Mouse (Mus musculus): ENCODE data around the gene Kat8. TPM values are rescaled to one million over a fixed set of nuclear protein-coding genes. Genes with fewer than 3 reads are reported as not detected.
"Not testable (repeated sequence)": the region's sequence is repeated elsewhere in the genome, so short reads cannot be mapped to it uniquely, and the experiment has no call there.

Kat8 gene
- polyA plus RNA-seq, 1 experiment from 2014 or later, result 41.3 TPM

DNA sequence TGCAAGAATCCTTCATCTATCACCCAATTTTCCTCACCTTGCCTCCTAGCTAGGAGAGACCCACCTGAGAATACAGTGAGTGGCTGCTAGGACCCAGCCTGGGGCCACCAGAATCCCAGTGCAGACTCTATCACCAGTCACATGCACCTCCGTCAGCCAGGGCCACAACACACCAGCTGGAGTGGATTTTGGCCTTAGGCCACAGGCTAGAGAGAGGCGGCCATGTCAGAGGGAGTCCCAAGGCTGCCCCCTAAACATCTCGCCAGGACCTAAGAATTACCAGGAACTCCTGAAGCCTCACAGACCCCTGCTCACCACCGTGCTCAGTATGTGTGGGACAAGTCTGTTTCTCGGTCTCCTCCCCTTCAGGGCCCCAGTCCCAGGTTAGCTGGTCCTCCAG, 21.8 kb downstream of the Kat8 start:
- Histone ChIP-seq H3K4me1 (peaks cover 28% of the 10 kb centered on the region), H3K9ac (replicated peaks) (no peak overlapping the region), H3K27me3 (replicated peaks) (peaks cover 17% of the 10 kb centered on the region), H3K36me3 (no peaks in the 10 kb centered on the region), H3K9me3 (replicated peaks) (no peaks in the 10 kb centered on the region), H3K27ac (replicated peaks) (no peak overlapping the region), H3K4me3 (replicated peaks) (no peak overlapping the region), H3K4me2 (peak overlapping the region; percentile 1; the same call in 1 of the 2 replicates)
- WGBS, result 91% methylated on average over 5 of the region's 5 CpGs
- ATAC-seq (ENCODE audit: low FRiP score), result no peak

GRCm38 (mm10) chr7:127935028-127935722, 22.9 kb downstream of the Kat8 start:
- Histone ChIP-seq H3K27ac (replicated peaks) (peak overlapping the region; percentile 88), H3K4me2 (peak overlapping the region; percentile 89), H3K36me3 (no peaks in the 10 kb centered on the region), H3K4me1 (peaks cover 20% of the 10 kb centered on the region), H3K9ac (replicated peaks) (peak overlapping the region; percentile 79), H3K27me3 (replicated peaks) (peaks cover 6% of the 10 kb centered on the region), H3K9me3 (replicated peaks) (no peaks in the 10 kb centered on the region), H3K4me3 (replicated peaks) (peak overlapping the region; percentile 72)
- ATAC-seq (ENCODE audit: low FRiP score), result peak; percentile 97
- 5% methylated on average over 32 of the region's 32 CpGs for WGBS

DNA sequence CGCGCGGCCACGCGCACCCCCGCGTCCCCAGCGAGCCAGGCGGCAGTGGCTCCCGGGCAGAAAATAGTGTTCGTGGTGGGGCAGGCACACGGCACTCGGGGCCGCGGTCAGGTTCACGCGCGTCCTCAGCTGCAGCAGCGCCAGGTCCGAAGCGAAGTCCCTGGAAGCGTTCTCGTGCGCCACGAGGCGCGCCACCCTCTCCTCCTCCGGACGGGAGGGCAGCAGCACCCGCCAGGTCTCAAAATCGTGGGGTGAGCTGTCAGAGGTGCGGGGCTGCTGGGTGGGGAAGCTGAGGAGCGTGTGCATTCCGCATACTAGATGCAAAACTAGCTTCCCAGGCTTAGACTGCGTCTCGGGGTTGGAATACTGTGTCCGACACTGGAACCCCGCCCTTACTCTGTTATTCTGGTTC, 23.4 kb downstream of the Kat8 start:
- H3K9ac ChIP-seq (replicated peaks), result peak overlapping the region; percentile 79
- peaks cover 20% of the 10 kb centered on the region for H3K4me1 ChIP-seq
- under 1% methylated on average over 38 of the region's 38 CpGs for WGBS
- H3K27ac ChIP-seq (replicated peaks), result peak overlapping the region; percentile 88
- peak overlapping the region; percentile 72 for H3K4me3 ChIP-seq (replicated peaks)
- no peaks in the 10 kb centered on the region for H3K27me3 ChIP-seq (replicated peaks)
- no peaks in the 10 kb centered on the region for H3K36me3 ChIP-seq
- peak overlapping the region; percentile 89 for H3K4me2 ChIP-seq
- no peaks in the 10 kb centered on the region for H3K9me3 ChIP-seq (replicated peaks)
- ATAC-seq (ENCODE audit: low FRiP score), result peak; percentile 79

- Histone ChIP-seq H3K4me2 (peak overlapping the region; percentile 89), H3K27me3 (replicated peaks) (no peaks in the 10 kb centered on the region), H3K4me1 (peaks cover 20% of the 10 kb centered on the region), H3K9me3 (replicated peaks) (no peaks in the 10 kb centered on the region), H3K4me3 (replicated peaks) (peak overlapping the region; percentile 72), H3K27ac (replicated peaks) (peak overlapping the region; percentile 88), H3K9ac (replicated peaks) (peak overlapping the region; percentile 79), H3K36me3 (no peaks in the 10 kb centered on the region)
- WGBS, result 57% methylated on average over 18 of the region's 18 CpGs
- peak; percentile 16; the same call in 1 of the 2 replicates for ATAC-seq (ENCODE audit: low FRiP score)
These were observed 24.0 kb downstream of the Kat8 start for GRCm38 (mm10) chr7:127936216-127936884.

- H3K9ac ChIP-seq (replicated peaks); H3K36me3 ChIP-seq; H3K27ac ChIP-seq (replicated peaks); H3K4me3 ChIP-seq (replicated peaks); H3K9me3 ChIP-seq (replicated peaks); H3K4me2 ChIP-seq; ATAC-seq (ENCODE audit: low FRiP score); H3K4me1 ChIP-seq: not testable (repeated sequence)
- H3K27me3 ChIP-seq (replicated peaks), result peaks cover 29% of the 10 kb centered on the region
- WGBS, result 66% methylated on average over 2 of the region's 2 CpGs
These were observed 29.8 kb downstream of the Kat8 start for GRCm38 (mm10) chr7:127942097-127942496.

DNA sequence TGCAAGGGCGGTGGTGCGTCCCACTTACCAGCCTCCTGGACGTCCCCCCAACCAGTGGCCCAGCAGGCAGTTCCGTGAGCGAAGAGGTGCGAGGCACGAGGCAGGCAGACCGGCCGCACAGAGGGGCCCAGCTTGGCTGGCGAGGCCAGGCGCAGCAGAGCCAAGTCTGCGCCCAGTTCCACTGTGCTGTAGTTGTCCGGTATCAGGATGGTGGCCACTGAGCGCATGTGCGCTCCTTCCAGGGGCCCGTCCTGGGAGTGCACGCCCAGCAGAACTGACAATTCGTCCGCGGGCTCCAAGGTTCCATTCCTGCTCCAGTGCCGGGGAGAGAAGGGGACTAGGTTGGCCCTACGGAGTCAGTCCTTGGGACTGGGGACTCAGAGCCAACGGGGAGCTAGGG, 32.3 kb downstream of the Kat8 start:
- H3K9ac ChIP-seq (replicated peaks), result no peak overlapping the region
- H3K4me1 ChIP-seq, result no peaks in the 10 kb centered on the region

GRCm38 (mm10) chr7:127946470-127947023, 34.2 kb downstream of the Kat8 start, which contains the start of gene Prss36:
Prss36 (minus strand) TSS chr7:127946725.
- Histone ChIP-seq H3K27ac (replicated peaks) (no peak within 1 kb of the TSS), H3K36me3 (no peaks in the 10 kb centered on the region), H3K4me1 (no peaks in the 10 kb centered on the region), H3K27me3 (replicated peaks) (peaks cover 29% of the 10 kb centered on the region), H3K9ac (replicated peaks) (no peak within 1 kb of the TSS), H3K4me2 (no peak within 1 kb of the TSS), H3K4me3 (replicated peaks) (no peak within 1 kb of the TSS), H3K9me3 (replicated peaks) (no peaks in the 10 kb centered on the region)
- ATAC-seq (ENCODE audit: low FRiP score), result no peak
- WGBS, result 75% methylated on average over 6 of the region's 6 CpGs

More for the DNA sequence above, 32.3 kb downstream of the Kat8 start:
- 11% methylated on average over 23 of the region's 23 CpGs for WGBS
- H3K9me3 ChIP-seq (replicated peaks), result no peaks in the 10 kb centered on the region
- H3K4me2 ChIP-seq, result peak overlapping the region; percentile 1; the same call in 1 of the 2 replicates
- no peaks in the 10 kb centered on the region for H3K36me3 ChIP-seq
- no peak overlapping the region for H3K4me3 ChIP-seq (replicated peaks)
- H3K27me3 ChIP-seq (replicated peaks), result peaks cover 29% of the 10 kb centered on the region
- no peak overlapping the region for H3K27ac ChIP-seq (replicated peaks)
- ATAC-seq (ENCODE audit: low FRiP score), result no peak

GRCm38 (mm10) chr7:127952864-127953581, 40.7 kb downstream of the Kat8 start:
- no peak for ATAC-seq (ENCODE audit: low FRiP score)
- H3K36me3 ChIP-seq, result no peaks in the 10 kb centered on the region
- H3K9ac ChIP-seq (replicated peaks), result no peak overlapping the region
- H3K4me1 ChIP-seq, result no peaks in the 10 kb centered on the region
- WGBS, result 43% methylated on average over 13 of the region's 13 CpGs
- H3K4me2 ChIP-seq, result no peak overlapping the region
- no peak overlapping the region for H3K27ac ChIP-seq (replicated peaks)
- no peak overlapping the region for H3K4me3 ChIP-seq (replicated peaks)
- no peaks in the 10 kb centered on the region for H3K27me3 ChIP-seq (replicated peaks)
- no peaks in the 10 kb centered on the region for H3K9me3 ChIP-seq (replicated peaks)

GRCm38 (mm10) chr7:127959364-127959763, 47.0 kb downstream of the Kat8 start:
- H3K9me3 ChIP-seq (replicated peaks), result no peaks in the 10 kb centered on the region

GRCm38 (mm10) chr7:127966371-127966918, 54.1 kb downstream of the Kat8 start:
- H3K36me3 ChIP-seq, result peaks cover 16% of the 10 kb centered on the region
- H3K27ac ChIP-seq (replicated peaks), result peak overlapping the region; percentile 99
- WGBS, result 6% methylated on average over 10 of the region's 10 CpGs
- ATAC-seq (ENCODE audit: low FRiP score), result peak; percentile 16; the same call in 1 of the 2 replicates
- H3K4me1 ChIP-seq, result peaks cover 29% of the 10 kb centered on the region
- H3K4me3 ChIP-seq (replicated peaks), result peak overlapping the region; percentile 99
- H3K9ac ChIP-seq (replicated peaks), result peak overlapping the region; percentile 99
- no peaks in the 10 kb centered on the region for H3K9me3 ChIP-seq (replicated peaks)
- H3K4me2 ChIP-seq, result peak overlapping the region; percentile 78
- H3K27me3 ChIP-seq (replicated peaks), result no peaks in the 10 kb centered on the region

More at GRCm38 (mm10) chr7:127959364-127959763, 47.0 kb downstream of the Kat8 start:
- no peaks in the 10 kb centered on the region for H3K27me3 ChIP-seq (replicated peaks)
- H3K4me3 ChIP-seq (replicated peaks), result no peak overlapping the region
- no peak overlapping the region for H3K27ac ChIP-seq (replicated peaks)
- no peak for ATAC-seq (ENCODE audit: low FRiP score)
- no peak overlapping the region for H3K4me2 ChIP-seq
- no peaks in the 10 kb centered on the region for H3K4me1 ChIP-seq
- H3K36me3 ChIP-seq, result no peaks in the 10 kb centered on the region
- no peak overlapping the region for H3K9ac ChIP-seq (replicated peaks)
- 69% methylated on average over 5 of the region's 5 CpGs for WGBS

Measured in neural tube, embryonic 15.5 days (tissue).